Mouse (Mus musculus): ENCODE data around the gene Gm15517.
"Not testable (repeated sequence)": the region's sequence is repeated elsewhere in the genome, so short reads cannot be mapped to it uniquely, and the experiment has no call there.

GRCm38 (mm10) chr7:44222335-44222734, 38.9 kb upstream of the Gm15517 start:
- TF ChIP-seq CTCF (conservative IDR thresholded peaks at IDR 0.05; ENCODE audit: low read length); NANOG (IDR thresholded peaks at IDR 0.05; ENCODE audit: borderline replicate concordance, low read length): not testable (repeated sequence)
